Mouse (Mus musculus) C2C12 (cell line): Measurements from ENCODE around the gene Ccdc171.

ENCODE experiments used
- CTCF ChIP-seq: IDR thresholded peaks from one replicate; pipeline ENCODE4 v1.5.1; 2011; ENCODE audit not compliant: control insufficient read depth, insufficient read depth, insufficient read length
- USF1 ChIP-seq: IDR thresholded peaks from one replicate; pipeline ENCODE4 v1.6.1; 2011; ENCODE audit warnings: low read depth, mild to moderate bottlenecking, control low read depth, moderate library complexity

GRCm38 (mm10) chr4:83623732-83624131, 98.4 kb downstream of the Ccdc171 start:
- no peak for TF ChIP-seq CTCF
- TF ChIP-seq USF1 = no peak
